Mouse (Mus musculus) layer of hippocampus, adult 18-20 months (tissue): ENCODE measurements around the gene Ubl4a. TPM values are rescaled to one million over a fixed set of nuclear protein-coding genes. Genes with fewer than 3 reads are reported as not detected.
"Not testable (repeated sequence)": the region's sequence is repeated elsewhere in the genome, so short reads cannot be mapped to it uniquely, and the experiment has no call there.

Source experiments
- DNase-seq, 2 experiments: peaks; one replicate each; pipeline ENCODE4 v3.0.0; 2022; ENCODE audit warnings: low spot score in 2 of 2
- long read RNA-seq: library from polyadenylated mRNA; stranded (forward); transcript quantifications from one replicate; pipeline ENCODE4 v2.0.0, GENCODE M21; 2021
- total RNA-seq, 2 experiments: library from RNA; stranded (reverse); gene quantifications; 2 replicates each; pipeline ENCODE4 v1.2.3; 2021

The Ubl4a gene
- 10 to 100 TPM; 61.5 to 61.8 TPM for total RNA-seq
- long read RNA-seq, transcript Ubl4a-206 (4 exons, 2,442 nt): major isoform, 126 of 159 reads
- long read RNA-seq, transcript Ubl4a-203 (3 exons, 2,220 nt): minor isoform, 17 of 159 reads
- long read RNA-seq, partial matches to known transcripts: 3 of 159 reads
- long read RNA-seq, other reads (novel, unspliced or antisense): 13 of 159 reads

DNA sequence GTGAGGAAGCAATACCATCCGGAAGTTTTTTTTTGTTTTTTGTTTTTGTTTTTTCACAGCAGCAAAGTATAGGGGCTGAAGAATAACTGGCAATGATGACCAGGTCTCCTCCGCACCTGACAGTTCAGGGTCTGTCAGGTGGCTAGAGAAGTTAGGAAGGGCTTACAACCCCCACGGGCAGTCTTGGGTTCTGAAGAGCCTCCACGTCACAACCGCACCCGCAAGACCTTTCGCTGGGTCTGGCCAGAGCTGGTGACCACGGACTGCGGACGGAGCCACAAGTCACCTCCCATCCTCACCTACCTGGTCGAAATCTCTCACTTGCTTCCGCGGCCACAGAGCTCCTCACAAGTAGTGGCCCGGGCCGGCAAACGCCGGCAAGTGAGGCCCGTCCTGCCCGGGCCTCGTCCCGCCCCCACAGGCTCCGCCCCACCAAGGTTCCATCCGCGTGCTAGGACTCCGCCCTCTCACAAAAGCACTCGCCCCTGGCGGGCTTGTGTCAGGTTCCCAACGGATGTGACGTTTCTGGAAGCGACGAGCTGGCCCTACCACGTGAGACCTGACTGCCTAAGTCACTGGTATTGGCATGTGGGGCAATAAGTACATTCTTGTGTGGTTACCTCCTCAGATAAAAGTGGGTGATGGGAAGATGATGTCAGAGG, at the start of gene Ubl4a, which contains the start of gene Slc10a3:
Gene Ubl4a, minus strand, starts transcription at position 331 of the 662 bp plus-strand sequence.
Gene Slc10a3, minus strand, starts transcription at position 462 of the 662 bp plus-strand sequence.
- DNase-seq: peak; percentile 82 to 84

DNA sequence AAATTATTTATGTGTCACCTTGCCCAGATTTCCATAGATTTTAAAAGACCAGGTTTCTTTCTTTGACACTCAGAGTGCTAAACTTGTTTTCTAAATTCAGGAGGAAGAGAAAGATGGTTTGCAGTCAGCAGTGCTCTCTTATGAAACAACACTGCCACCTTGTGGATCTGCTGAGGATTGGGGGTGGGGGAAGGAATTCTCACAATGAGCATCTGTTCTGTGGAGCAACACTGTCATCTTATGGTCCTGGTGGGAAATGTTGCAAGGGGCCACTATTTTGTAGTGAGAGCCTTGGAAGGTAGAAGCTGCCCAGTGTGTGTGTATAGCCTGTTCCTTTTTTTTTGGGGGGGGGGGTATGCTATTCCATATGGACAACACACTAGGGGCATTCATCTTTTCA, 40.4 kb upstream of the Ubl4a start:
- peak; percentile 57 to 84 for DNase-seq

DNA sequence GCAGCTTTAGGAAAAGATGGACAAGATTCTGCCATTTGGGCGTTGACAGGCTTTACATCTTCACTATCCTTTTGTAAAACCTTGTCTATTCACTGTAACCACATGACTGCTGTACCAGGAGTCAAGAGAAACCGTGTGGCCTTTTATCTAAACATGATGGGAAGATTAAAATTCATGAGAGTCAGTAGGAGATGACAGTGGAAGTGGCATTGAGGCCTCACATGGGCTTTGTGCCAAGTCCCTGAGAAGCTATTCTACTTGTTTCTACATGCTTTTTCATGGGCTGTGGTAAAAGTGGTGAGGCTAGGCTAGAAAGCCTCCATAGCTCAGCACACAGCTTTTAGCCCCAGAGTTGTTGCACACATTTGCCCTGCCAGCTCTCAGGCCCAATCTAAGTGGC, 35.3 kb upstream of the Ubl4a start:
- DNase-seq: no peak

DNA sequence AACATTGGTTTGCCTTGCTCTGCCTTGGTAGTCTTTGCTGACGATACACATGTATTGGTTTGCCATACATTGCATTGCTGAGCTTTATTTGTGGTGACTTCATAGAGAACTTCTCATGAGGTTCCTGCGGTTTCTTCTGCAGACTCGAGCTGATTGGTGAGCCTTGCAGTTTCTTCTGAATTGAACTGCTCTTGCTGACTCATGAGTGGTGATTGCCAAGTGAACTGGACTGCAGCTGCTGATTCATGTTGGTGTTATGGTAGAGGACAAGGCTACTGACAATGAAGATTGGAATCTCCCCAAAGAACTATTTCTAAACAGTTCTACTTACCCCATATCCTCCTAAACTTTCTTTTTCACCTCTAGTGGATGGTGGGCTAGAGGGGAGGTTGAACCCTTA, 27.1 kb upstream of the Ubl4a start:
- DNase-seq: no peak

DNA sequence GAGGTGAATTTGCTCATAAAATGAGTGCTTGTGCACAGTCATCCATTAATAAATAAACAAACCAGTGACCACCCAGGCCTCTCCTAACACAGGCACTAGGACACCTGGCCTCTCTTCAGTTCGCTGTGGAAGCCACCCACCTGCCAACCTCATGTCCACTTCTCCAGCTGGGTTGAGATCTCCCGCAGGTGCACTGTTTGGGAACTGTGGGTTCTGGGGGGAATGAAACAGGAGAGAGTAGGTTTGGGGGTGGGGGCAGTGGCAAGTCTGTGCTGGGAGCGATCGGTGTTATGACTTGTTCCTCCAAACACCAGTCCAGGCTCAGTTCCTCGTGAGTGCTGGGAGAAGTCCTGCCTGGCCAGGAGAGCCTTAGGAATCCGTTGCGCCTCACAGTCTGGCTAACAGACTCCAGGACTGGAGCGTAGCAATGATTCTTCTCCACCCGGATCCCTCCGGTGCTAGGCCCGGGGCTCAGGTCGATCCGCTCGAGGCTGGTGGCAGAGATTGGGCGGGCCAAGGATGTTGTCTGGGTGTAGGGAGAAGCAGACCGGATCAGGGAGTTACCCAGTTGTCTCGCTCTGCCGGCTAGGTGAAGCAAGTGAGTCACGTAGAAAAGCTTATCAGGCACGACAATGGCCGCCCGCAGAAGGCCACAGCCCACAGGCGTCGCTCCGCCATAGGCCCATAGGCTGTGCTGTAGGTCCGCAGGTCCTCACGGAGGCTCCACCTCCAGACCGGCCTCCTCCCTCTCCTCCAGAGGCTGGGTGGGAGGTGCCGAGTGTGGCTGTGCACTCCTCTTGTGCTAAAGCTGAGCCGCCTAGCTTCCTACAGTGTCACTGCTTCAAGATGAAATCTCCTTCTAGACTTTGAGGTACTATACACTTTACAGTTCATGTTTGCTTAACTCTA, 19.8 kb upstream of the Ubl4a start, which contains the start of the genes Fam3a and Ikbkg:
Gene Fam3a, minus strand, starts transcription at position 738 of the 909 bp plus-strand sequence.
Gene Ikbkg, plus strand, starts transcription at position 756 of the 909 bp plus-strand sequence.
- peak; percentile 78 to 83 for DNase-seq

DNA sequence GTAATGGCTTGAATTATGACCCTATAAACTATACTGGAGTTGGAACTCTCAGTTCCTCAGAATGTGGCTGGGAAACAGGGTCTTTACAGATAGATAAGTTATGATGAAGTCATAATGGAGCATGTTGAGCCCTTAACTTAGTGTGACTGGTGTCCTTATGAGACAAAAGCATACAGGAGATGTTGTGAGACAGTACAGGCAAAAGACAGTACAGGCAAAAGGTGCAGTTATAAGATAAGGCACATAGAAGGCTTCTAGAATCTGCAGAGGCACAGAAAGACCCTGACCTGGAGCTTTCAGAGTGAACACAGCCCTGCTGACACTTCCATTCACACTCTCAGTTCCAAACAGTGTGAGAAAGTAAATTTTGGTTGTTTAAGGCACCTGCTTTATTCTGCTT, 15.1 kb upstream of the Ubl4a start:
- no peak for DNase-seq

DNA sequence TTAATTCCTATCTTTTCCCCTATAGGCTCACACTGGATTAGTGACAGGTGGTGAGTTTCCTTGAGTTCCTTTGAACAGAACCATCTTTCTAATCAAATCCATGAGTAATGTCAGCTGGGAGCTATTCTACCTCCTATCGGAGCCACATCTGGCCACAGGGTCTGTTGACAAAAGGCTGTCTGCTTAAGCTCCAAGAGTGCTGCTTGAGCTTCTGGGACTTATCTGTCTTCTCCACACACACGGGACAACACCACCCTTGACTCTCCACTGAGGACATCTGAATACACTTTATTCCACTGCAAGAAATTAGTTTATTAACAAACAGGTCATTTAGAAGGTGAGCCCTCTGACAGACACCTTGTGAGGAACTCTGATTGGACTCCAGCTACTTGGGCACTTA, 11.4 kb upstream of the Ubl4a start:
- DNase-seq: no peak

DNA sequence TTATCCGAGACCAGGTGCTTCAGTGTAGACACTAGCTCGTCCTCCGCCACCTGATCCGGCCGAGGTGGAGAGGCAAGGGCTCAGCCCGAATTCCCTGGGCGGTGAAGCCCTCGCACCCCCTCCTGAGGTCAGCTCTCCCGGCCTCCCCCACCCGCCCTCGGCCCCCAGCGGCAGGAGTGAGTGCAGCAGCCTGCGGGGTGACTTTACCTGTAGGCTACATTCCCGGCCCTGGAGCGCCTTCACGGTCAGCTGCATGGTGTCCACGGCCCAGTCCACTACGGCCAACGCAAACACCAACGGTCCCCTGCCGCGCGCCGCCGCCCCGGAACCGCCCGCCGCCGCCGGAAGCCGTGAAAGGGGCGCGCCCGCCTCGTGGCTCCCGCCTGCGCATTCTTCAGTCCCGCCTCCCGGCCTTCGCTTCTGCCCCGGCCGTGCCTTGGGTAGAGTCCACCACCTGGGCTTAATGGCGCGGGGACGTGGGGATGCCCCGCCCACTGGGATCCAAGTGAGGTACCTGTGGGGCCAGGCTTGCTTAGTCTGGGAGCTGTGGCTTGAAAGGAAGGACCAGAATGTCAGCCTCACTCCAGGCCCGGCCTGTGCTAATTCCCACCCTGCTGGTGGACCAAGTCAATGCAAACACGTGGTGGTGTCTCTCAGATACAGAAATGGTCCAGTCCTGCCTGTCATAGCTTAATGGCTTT, 4.7 kb downstream of the Ubl4a start:
- peak; percentile 28 to 59 for DNase-seq

DNA sequence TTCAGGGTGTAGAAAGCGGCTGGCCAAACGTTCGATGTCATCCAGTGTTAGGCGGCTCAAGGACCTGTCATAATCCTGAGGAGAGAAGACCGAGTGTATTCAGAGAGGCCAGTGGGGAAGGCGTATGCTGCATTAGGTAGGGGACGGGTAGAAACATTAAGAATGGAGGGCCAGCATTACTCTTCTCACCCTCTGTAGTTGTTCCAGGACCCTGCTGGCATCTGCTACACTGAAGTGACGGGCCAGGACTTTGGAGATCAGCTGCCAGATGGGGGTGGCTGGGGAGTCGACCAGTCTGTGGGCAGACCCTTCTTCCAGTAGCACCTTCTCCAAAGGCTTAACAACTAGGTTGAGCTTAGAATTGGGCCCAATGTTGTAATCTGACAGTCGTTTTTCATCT, 5.5 kb downstream of the Ubl4a start:
- no peak for DNase-seq

DNA sequence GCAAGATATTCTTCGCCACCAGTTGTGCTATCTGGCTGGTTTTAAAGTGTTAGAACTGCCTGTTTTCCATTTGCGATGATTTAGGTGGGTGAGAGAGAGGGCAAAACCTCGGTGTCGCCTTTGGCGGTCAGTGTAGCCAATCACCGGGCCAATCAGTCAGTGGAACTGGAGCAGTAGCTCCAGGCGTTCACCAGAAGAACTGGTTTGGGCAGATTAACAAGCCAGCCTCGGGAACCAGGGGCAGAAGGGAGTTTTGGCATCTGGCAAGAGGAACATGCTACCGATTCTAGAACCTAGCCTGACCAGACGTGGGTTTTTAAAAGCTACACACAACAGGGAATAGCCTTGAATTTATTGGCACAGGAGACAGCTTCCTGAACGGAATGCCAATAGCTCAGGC, 13.8 kb downstream of the Ubl4a start:
- no peak for DNase-seq

DNA sequence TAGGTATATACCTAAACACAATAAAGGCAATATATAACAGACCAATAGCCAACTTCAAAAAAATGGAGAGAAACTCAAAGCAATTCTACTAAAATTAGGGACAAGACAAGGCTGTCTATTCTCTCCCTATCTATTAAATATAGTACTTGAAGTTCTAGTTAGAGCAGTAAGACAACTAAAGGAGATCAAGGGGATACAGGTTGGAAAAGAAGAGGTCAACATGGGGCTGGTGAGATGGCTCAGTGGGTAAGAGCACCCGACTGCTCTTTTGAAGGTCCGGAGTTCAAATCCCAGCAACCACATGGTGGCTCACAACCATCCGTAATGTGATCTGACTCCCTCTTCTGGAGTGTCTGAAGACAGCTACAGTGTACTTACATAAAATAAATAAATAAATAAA, 15.9 kb downstream of the Ubl4a start:
- DNase-seq: not testable (repeated sequence)

DNA sequence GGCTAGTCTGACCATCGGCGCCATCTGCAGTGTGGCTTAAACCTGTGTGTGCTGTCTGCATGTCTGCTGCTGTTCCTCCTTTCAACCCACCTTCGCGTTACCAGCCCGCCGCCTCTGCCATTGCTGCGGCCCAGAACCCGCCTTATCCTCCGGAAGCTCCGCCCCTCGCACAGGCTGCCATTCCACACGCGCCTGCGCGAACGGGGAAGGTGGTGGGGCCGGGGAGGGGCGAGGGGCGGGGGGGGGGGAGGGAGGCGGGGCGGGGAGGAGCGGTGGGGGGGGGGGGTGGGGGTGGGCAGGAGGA, 19.6 kb downstream of the Ubl4a start, which contains the start of gene Lage3:
Gene Lage3, minus strand, starts transcription at position 152 of the 304 bp plus-strand sequence.
- DNase-seq: peak; percentile 67 to 79

DNA sequence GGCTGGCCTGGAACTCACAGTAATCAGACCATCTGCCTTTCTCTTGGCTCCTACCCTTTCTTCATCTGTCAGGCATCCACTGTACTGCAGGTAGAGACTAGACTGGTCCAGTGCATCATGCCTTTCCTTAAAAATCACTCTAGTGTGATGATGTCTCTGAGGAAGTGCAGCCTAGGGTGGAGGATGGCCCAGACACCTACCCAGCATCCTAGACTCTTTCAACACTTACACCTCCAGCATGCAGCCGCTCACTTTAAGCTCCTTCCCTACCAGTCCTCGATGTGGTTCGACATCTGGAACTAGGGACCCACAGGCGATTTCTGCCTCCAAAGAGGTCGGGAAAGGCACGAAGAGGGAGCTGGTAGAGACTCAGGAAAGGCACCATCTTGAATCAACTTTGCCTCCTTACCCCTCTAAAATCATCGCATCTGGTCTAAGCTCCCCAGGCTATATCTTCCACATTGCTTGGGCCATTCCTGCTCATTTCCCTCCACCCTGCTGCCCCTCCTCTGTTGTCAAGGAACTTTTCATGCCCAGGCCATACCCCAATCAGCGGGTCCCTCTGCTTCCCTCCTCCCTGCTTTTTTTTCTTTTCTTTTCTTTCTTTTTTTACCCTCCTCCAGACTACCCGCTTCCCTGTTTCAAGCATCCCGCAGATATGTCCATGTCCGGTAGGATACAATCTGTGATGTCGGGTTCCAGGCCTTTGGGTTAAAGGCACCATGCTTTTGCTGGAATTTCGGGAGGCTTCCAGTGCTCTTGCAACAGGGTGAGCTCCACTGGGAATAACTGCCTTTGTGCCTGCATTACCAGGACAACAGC, 20.2 kb downstream of the Ubl4a start:
- no peak for DNase-seq

DNA sequence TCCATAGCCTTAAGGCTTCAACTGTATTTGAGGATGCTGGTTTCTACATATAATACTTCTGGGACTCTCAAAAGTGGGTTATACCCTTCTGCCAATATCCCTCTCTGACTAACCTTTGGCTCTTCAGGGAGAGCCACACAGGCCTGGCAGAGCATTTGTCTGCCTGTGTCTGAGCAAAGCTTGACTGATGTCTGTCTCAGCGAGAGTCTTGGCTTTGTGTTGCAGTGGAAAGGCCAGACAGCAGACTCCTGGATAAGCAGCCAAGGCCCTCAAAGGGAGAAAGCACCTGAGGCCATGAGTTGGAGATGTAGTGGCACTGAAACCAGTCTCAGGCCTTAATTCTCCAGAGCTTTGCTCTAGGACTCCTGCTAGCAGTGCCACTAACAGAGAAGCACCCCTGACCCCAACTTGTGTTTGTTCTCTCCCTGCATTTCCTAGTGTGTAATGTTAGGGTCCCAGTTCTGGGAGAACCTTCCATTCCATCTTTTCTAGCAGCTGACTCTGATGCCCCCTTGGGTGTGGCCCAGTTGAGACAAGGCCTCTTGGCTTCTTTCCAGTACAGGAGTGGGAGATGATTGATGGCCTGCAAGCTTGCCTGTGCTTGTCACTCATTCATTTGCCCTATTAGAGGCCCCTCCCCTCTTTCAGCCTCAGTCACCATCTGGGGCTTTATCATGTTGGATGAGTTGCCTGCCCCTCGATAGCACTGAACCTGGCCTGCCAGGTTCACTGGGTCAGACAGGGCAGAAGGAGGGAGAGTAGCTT, 42.7 kb downstream of the Ubl4a start:
- no peak for DNase-seq

DNA sequence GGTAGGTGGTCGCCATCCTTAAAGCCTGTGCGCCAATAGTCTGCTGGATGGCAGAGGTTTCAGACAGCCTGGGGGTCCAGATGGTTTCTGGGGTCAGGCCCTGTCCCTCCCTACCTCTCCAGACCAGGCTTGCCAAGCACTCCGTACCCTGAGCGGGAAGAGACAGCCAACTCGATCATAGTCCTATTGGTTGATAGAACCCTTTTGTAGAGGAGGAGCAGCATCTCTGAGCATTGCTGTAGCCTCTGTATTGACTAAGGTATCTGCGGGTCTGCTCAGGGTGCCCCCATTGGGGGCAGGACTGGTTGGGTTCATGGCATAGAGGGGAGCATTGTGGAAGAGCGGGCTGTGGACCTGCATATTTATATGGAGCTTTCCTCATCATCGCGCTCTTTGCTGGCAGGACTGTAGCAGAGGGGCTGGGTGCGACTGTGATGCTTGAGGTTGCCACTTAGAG, 43.8 kb downstream of the Ubl4a start:
- DNase-seq: no peak

DNA sequence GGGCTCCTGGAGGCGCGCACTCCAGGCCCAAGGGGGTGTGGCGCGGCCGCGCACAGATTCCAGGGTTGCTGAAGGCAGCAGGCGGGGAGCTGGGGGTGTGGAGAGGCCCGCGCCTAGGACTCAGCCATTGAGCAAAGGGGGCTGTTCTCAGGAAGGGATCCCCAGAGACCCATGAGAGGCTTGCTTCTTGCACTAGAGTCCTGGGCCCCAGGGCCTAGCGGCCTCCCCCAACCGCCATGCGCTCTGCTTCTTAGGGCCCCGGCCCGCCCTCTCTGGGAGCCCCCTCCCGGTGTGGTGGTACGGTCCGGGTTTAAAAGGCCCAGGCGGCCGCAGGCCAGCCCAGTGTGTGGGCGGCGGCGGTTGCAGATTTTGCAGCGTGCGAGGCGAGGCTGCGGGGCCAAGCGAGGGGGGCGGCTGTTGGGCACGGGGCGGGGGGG, 44.3 kb downstream of the Ubl4a start, which contains the start of gene Plxna3:
Gene Plxna3, plus strand, starts transcription at position 342 of the 437 bp plus-strand sequence.
- DNase-seq: peak; percentile 32 to 47
